Mouse (Mus musculus) stomach, embryonic 14.5 days (tissue): ENCODE results near the gene Kcnj13. TPM values are rescaled to one million over a fixed set of nuclear protein-coding genes. Genes with fewer than 3 reads are reported as not detected.

Experiments used
- ATAC-seq: fragments of 200-750 bp; cut with Nextera tagmentation; 2 replicates; pipeline ENCODE4 v1.8.0; 2017; ENCODE audit warnings: low read depth, moderate TSS enrichment; ENCODE audit not compliant: insufficient number of reproducible peaks, insufficient read depth, low FRiP score
- H3K27ac ChIP-seq: fragments of 300-500 bp; sonication (generic); 2 replicates; pipeline ENCODE4 v1.5.1; 2014; ENCODE audit warnings: mild to moderate bottlenecking, low read length, moderate library complexity, mixed read lengths
- H3K27me3 ChIP-seq: fragments of 300-500 bp; sonication (generic); 2 replicates; pipeline ENCODE4 v1.6.1; 2014; ENCODE audit warnings: low read length, control low read depth, mixed read lengths; ENCODE audit not compliant: control insufficient read depth, insufficient read depth
- H3K36me3 ChIP-seq: fragments of 300-500 bp; sonication (generic); 2 replicates; pipeline ENCODE4 v1.6.1; 2014; ENCODE audit warnings: mild to moderate bottlenecking, control low read depth, low read length, moderate library complexity, mixed read lengths; ENCODE audit not compliant: control insufficient read depth, insufficient read depth
- H3K4me1 ChIP-seq: fragments of 300-500 bp; sonication (generic); 2 replicates; pipeline ENCODE4 v1.6.1; 2014; ENCODE audit warnings: low read length, control low read depth, mixed read lengths; ENCODE audit not compliant: control insufficient read depth, insufficient read depth
- H3K4me2 ChIP-seq: fragments of 300-500 bp; sonication (generic); replicated peaks from 2 replicates; pipeline ENCODE4 v1.6.1; 2014; ENCODE audit warnings: low read depth, low read length, control low read depth
- H3K4me3 ChIP-seq: fragments of 300-500 bp; sonication (generic); 2 replicates; pipeline ENCODE4 v1.5.1; 2014; ENCODE audit warnings: low read depth, low read length, control low read depth
- H3K9ac ChIP-seq: fragments of 300-500 bp; sonication (generic); replicated peaks from 2 replicates; pipeline ENCODE4 v1.6.1; 2014; ENCODE audit warnings: low read depth, mild to moderate bottlenecking, control low read depth, low read length, moderate library complexity, mixed read lengths
- H3K9me3 ChIP-seq: fragments of 300-500 bp; sonication (generic); 2 replicates; pipeline ENCODE4 v1.6.1; 2016; ENCODE audit warnings: low read depth, low read length, control low read depth; ENCODE audit not compliant: control insufficient read depth
- WGBS: fragments of 180-500 bp; shearing (Covaris S2); extraction: QIAGEN DNeasy Blood & Tissue Kit; methylation state at CpG from one replicate; pipeline ENCODE4 v1.1.7; 2014; 5-methylcytosine and 5-hydroxymethylcytosine counted together
- polyA plus RNA-seq: library from polyadenylated mRNA; unstranded; fragments of >200 nt; fragmentation: Nextera tagmentation; extraction: Ambion mirVana; gene quantifications from 2 replicates; pipeline ENCODE4 v1.2.1, GENCODE M21; 2014

The Kcnj13 gene
- polyA plus RNA-seq = 5.7 and 5.9 TPM in 2 replicates

- Histone ChIP-seq H3K4me2 (no peak within 1 kb of the TSS), H3K27me3 (no peaks in the 10 kb centered on the region), H3K9ac (no peak within 1 kb of the TSS), H3K36me3 (peaks cover 5% of the 10 kb centered on the region; the same call in 1 of the 2 replicates), H3K27ac (no peak within 1 kb of the TSS), H3K4me3 (no peak within 1 kb of the TSS), H3K4me1 (peaks cover 6% of the 10 kb centered on the region; the same call in 1 of the 2 replicates), H3K9me3 (no peaks in the 10 kb centered on the region)
- 29% methylated on average over 6 of the region's 6 CpGs for WGBS
- no peak for ATAC-seq
Measured at GRCm38 (mm10) chr1:87394594-87394993, at the start of gene Kcnj13. Gene Kcnj13 (minus strand): TSS chr1:87394729.

- whole genome bisulfite sequencing = 78% methylated on average over 6 of the region's 6 CpGs
- H3K4me3 ChIP-seq = no peak overlapping the region
- H3K9ac ChIP-seq = no peak overlapping the region
- no peaks in the 10 kb centered on the region for H3K4me1 ChIP-seq
- ATAC-seq = no peak
- H3K4me2 ChIP-seq = no peak overlapping the region
- H3K9me3 ChIP-seq = no peaks in the 10 kb centered on the region
- H3K27ac ChIP-seq = no peak overlapping the region
- H3K36me3 ChIP-seq = peaks cover 54% of the 10 kb centered on the region
- no peaks in the 10 kb centered on the region for H3K27me3 ChIP-seq
Measured at GRCm38 (mm10) chr1:87436583-87436982, 42.1 kb upstream of the Kcnj13 start.

GRCm38 (mm10) chr1:87435125-87435524 lies 40.6 kb upstream of the Kcnj13 start:
- Histone ChIP-seq H3K9ac (no peak overlapping the region), H3K9me3 (no peaks in the 10 kb centered on the region), H3K4me1 (no peaks in the 10 kb centered on the region), H3K36me3 (peaks cover 51% of the 10 kb centered on the region), H3K4me3 (no peak overlapping the region), H3K4me2 (no peak overlapping the region), H3K27me3 (no peaks in the 10 kb centered on the region), H3K27ac (no peak overlapping the region)
- ATAC-seq = no peak
- 83% methylated on average over 2 of the region's 2 CpGs for WGBS

GRCm38 (mm10) chr1:87418733-87419132 lies 24.2 kb upstream of the Kcnj13 start:
- Histone ChIP-seq H3K36me3 (peaks cover 44% of the 10 kb centered on the region), H3K9me3 (no peaks in the 10 kb centered on the region), H3K4me1 (no peaks in the 10 kb centered on the region), H3K27ac (no peak overlapping the region), H3K9ac (no peak overlapping the region), H3K4me3 (no peak overlapping the region), H3K4me2 (no peak overlapping the region), H3K27me3 (no peaks in the 10 kb centered on the region)
- 89% methylated on average over 4 of the region's 4 CpGs for WGBS
- ATAC-seq = no peak

GRCm38 (mm10) chr1:87409380-87409779 lies 14.9 kb upstream of the Kcnj13 start:
- 87% methylated on average over 4 of the region's 4 CpGs for WGBS
- peaks cover 71% of the 10 kb centered on the region for H3K36me3 ChIP-seq
- no peak overlapping the region for H3K4me3 ChIP-seq
- no peaks in the 10 kb centered on the region for H3K9me3 ChIP-seq
- H3K27ac ChIP-seq = no peak overlapping the region
- ATAC-seq = no peak
- no peak overlapping the region for H3K4me2 ChIP-seq
- no peak overlapping the region for H3K9ac ChIP-seq
- no peaks in the 10 kb centered on the region for H3K27me3 ChIP-seq
- H3K4me1 ChIP-seq = no peaks in the 10 kb centered on the region

GRCm38 (mm10) chr1:87406012-87406411 lies 11.5 kb upstream of the Kcnj13 start:
- ATAC-seq = no peak
- no peak overlapping the region for H3K9ac ChIP-seq
- H3K27me3 ChIP-seq = no peaks in the 10 kb centered on the region
- no peak overlapping the region for H3K4me3 ChIP-seq
- H3K27ac ChIP-seq = no peak overlapping the region
- H3K36me3 ChIP-seq = peaks cover 49% of the 10 kb centered on the region
- H3K9me3 ChIP-seq = no peaks in the 10 kb centered on the region
- H3K4me1 ChIP-seq = no peaks in the 10 kb centered on the region
- H3K4me2 ChIP-seq = no peak overlapping the region

- ATAC-seq = no peak
- no peaks in the 10 kb centered on the region for H3K4me1 ChIP-seq
- H3K9ac ChIP-seq = no peak overlapping the region
- H3K9me3 ChIP-seq = no peaks in the 10 kb centered on the region
- H3K27ac ChIP-seq = no peak overlapping the region
- H3K4me2 ChIP-seq = no peak overlapping the region
- H3K4me3 ChIP-seq = no peak overlapping the region
- no peaks in the 10 kb centered on the region for H3K27me3 ChIP-seq
- peaks cover 39% of the 10 kb centered on the region for H3K36me3 ChIP-seq
- WGBS = 78% methylated on average over 1 of the region's 1 CpGs
Measured at GRCm38 (mm10) chr1:87404710-87405109, 10.2 kb upstream of the Kcnj13 start.

GRCm38 (mm10) chr1:87396923-87397586 lies 2.5 kb upstream of the Kcnj13 start:
- H3K4me3 ChIP-seq = no peak overlapping the region
- H3K4me1 ChIP-seq = peaks cover 6% of the 10 kb centered on the region; the same call in 1 of the 2 replicates
- no peak for ATAC-seq
- H3K27ac ChIP-seq = peak overlapping the region; percentile 29; the same call in 1 of the 2 replicates
- 0 out of 2 replicates have a peak overlapping the region, but pooled peaks have one; percentile 5 for H3K4me2 ChIP-seq
- no peaks in the 10 kb centered on the region for H3K9me3 ChIP-seq
- no peaks in the 10 kb centered on the region for H3K36me3 ChIP-seq
- H3K9ac ChIP-seq = no peak overlapping the region
- 58% methylated on average over 7 of the region's 7 CpGs for WGBS
- no peaks in the 10 kb centered on the region for H3K27me3 ChIP-seq
